Mouse (Mus musculus) lung, adult 2 months (tissue): ENCODE measurements around the gene Dusp15.

Source experiments
- CTCF ChIP-seq: fragments of 200-500 bp; IDR thresholded peaks from 2 replicates; pipeline ENCODE4 v1.5.1; 2011; ENCODE audit warnings: mild to moderate bottlenecking, low read length, control low read depth; ENCODE audit not compliant: insufficient read depth
- POLR2A ChIP-seq: fragments of 200-500 bp; IDR thresholded peaks from 2 replicates; pipeline ENCODE4 v1.6.1; 2011; ENCODE audit warnings: low read depth, mild to moderate bottlenecking, control low read depth, low read length, borderline replicate concordance; ENCODE audit errors: extremely low read depth

GRCm38 (mm10) chr2:152985582-152985981 is 34.1 kb upstream of the Dusp15 start:
- TF ChIP-seq POLR2A (no peak), CTCF (no peak)
